Mouse (Mus musculus) embryonic facial prominence, embryonic 13.5 days (tissue): ENCODE data around the gene Zdhhc7. TPM values are rescaled to one million over a fixed set of nuclear protein-coding genes. Genes with fewer than 3 reads are reported as not detected.

Experiments used
- polyA plus RNA-seq: library from polyadenylated mRNA; unstranded; fragments of >200 nt; fragmentation: Nextera tagmentation; extraction: Ambion mirVana; gene quantifications from 2 replicates; pipeline ENCODE4 v1.2.1, GENCODE M21; 2015

The Zdhhc7 gene
- polyA plus RNA-seq, 1 experiment from 2014 or later, result 36.0 TPM

Other genes with a start within 250 kb of the Zdhhc7 start
- 8.4 and 11.6 TPM in 2 replicates for gene Klhl36, start 239.2 kb downstream of the Zdhhc7 start, polyA plus RNA-seq
- gene Usp10, start 191.1 kb downstream of the Zdhhc7 start, polyA plus RNA-seq, result 127 and 144 TPM in 2 replicates
- 7.1 TPM in 1 of 2 replicates, not detected in the other for gene Gm20388, start 190.6 kb downstream of the Zdhhc7 start, polyA plus RNA-seq
- gene Crispld2, start 109.0 kb downstream of the Zdhhc7 start, polyA plus RNA-seq, result 6.9 and 7.8 TPM in 2 replicates
- gene 6430548M08Rik, start 12.7 kb upstream of the Zdhhc7 start, polyA plus RNA-seq, result 3.7 and 3.8 TPM in 2 replicates
- 1.3 and 1.7 TPM in 2 replicates for gene Fam92b, start 76.0 kb upstream of the Zdhhc7 start, polyA plus RNA-seq
- gene Gse1, start 127.0 kb upstream of the Zdhhc7 start, polyA plus RNA-seq, result 6.4 and 8.6 TPM in 2 replicates